Mouse (Mus musculus) telencephalon, adult 2 months (tissue): Measurements from ENCODE around the gene Olfr629.
"Not testable (repeated sequence)": the region's sequence is repeated elsewhere in the genome, so short reads cannot be mapped to it uniquely, and the experiment has no call there.

Experiments used
- DNase-seq: peaks from one replicate; pipeline ENCODE4 v3.0.0-alpha.2; 2011; ENCODE audit warnings: low read depth, low spot score

The Olfr629 gene

DNA sequence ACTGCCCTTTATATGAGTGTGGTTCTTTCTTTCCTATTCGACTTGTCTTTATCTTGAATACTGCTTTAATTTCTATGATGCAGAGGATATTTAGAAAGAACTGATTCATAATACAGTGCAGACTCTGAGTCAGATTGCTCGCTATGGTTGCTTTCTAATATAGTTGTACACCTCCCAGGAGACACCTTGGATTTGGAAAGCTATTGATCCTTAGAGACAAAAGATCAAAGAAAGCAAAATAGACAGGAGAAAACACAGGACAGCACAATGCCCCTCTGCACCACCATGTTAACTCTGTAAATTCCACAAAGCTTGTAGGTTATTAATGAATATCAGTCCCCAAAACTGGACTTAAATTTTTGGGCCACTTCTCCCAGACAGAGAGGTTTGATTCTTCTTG is at the start of gene Olfr629:
Gene Olfr629 (minus strand): TSS at position 101 of the 400 bp plus-strand sequence.
- no peak for DNase-seq

DNA sequence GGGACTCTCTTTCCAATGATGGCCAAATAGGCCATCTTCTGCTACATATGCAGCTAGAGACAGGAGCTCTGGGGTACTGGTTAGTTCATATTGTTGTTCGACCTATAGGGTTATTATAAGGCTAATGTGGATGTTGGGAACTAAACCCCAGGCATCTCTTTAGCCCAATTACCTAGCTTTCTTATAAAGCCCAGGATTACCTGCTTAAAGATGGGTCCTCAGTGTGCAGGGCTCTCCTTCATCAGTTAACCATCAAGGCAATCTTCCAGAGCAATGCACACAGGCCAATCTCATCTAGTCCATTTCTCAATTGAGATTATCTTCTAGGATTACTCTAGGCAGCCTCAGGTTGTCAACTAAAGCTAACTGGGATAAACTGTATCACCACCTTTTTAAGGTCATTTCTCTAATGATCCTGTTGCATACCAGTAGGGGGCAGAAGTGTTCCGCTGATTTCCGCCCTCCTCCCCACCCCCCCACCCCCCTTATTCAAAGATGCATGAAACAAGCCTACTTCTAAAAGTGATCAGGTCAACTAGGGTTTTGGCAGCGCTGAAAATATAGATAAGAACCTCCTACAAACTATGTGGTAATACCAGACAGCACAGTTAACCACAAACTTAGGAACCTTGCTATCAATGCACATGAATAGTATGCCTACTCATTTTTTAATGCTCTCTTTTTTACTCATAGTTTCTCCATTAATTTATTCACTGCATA is 48.1 kb upstream of the Olfr629 start:
- DNase-seq: no peak

DNA sequence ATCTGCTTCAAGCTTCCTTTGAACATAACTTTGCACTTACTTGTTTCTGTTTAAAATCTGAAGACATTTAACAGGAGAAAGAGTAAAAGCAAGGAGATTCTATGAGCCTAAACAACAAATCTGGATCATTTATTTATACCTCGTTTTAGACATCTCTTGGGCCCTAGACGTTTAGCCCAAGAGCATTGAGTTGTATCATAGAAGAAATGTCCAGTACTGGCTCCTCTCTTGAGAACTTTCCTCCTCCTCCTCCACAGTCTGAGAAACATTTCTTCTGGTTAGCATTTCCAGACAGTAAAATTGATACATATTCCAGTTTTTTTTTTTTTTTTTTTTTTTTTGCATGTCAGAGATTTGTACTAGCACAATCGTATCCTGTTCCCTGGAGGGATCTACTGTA is 47.0 kb upstream of the Olfr629 start, which contains the start of gene Olfr67:
Gene Olfr67 (minus strand): TSS at position 101 of the 400 bp plus-strand sequence.
- DNase-seq: no peak

DNA sequence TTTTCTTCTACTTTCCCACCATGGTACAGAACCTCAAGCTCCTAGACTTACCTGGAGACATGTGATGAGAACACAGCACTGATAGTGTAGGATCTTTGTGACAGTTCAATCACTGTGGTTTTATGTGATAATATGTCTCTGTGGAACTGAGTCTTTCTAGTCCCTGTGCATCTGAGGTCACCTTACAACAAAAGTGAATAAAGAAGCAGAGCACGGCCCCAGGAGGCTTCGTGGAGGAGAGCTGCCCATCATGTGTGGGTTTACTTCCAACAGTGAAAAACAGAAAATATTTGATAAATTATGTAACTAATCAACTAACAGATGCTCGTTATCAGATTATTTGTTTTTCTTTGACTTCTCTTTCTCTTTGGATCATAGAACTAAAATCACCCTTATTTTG is 34.9 kb upstream of the Olfr629 start, which contains the start of gene Olfr68:
Gene Olfr68 (minus strand): TSS at position 101 of the 400 bp plus-strand sequence.
- no peak for DNase-seq

DNA sequence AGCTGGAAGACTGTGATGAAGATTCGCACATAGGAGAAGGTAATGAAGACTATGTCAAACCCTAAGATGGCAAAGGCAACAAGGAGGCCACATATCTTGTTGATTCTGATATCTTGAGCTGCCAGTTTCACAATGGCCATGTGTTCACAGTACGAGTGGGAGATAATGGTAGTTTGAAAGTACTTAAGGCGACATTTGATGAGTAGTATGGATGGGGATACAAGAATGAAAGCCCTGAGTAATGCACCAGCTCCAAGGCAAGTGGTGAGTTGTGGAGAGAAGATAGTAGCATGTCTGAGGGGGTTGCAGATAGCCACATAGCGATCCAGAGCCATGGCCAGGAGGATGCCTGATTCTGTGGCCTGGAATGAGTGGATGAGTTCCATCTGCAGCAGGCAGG is 32.9 kb upstream of the Olfr629 start:
- DNase-seq: not testable (repeated sequence)

DNA sequence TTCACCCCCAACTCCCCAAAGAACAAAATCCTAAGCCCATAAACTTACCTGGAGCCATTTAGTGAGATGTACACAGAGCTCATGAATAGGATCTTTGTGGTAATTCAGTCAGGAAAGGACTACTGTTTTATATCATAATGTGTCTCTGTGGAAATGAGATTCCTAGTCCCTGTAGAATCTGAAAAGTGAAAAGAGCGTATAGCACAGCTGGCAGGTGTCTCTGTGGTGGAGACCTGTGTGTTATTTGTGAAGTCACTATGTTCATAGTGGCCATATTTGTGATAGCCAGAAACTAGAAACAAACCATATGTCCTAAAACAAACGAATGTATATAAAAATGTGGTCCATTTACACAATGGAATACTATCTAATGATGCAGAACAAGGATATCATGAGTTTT is 26.8 kb upstream of the Olfr629 start, which contains the start of gene Olfr69:
Gene Olfr69 (minus strand): TSS at position 101 of the 400 bp plus-strand sequence.
- DNase-seq: no peak

DNA sequence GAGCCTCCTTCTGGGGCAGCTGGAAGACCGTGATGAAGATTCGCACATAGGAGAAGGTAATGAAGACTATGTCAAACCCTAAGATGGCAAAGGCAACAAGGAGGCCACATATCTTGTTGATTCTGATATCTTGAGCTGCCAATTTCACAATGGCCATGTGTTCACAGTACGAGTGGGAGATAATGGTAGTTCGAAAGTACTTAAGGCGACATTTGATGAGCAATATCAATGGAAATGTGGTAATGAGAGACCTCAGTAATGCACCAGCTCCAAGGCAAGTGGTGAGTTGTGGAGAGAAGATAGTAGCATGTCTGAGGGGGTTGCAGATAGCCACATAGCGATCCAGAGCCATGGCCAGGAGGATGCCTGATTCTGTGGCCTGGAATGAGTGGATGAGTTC is 22.9 kb upstream of the Olfr629 start:
- not testable (repeated sequence) for DNase-seq

DNA sequence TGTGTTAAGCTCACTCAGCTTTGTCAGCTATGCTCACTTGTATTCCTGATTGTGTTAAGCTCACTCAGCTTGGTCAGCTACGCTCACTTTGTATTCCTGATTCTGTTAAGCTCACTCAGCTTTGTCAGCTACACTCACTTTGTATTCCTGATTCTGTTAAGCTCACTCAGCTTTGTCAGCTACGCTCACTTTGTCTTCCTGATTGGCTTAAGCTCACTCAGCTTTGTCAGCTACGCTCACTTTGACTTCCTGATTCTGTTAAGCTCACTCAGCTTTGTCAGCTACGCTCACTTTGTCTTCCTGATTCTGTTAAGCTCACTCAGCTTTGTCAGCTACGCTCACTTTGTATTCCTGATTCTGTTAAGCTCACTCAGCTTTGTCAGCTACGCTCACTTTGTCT is 17.5 kb upstream of the Olfr629 start:
- not testable (repeated sequence) for DNase-seq

DNA sequence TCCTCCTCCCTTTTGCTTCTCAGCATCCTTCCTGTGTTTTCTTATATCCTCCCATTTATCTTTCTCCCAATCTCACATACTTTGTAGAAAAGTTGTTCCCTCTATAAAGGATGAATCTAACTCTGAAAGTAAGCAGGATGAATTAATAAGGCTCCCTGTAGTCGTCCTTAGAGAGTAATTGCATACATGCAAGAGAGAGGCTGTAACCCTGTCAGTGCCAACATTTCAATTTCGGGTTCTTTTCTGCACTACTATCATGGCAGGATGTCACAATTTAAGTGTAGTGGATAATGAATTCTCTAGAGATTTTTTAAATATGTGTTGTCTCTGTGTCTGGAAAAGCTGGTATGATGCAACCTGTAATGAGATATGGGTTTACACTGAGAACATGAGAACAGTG is 12.5 kb upstream of the Olfr629 start, which contains the start of gene Olfr630:
Gene Olfr630 (minus strand): TSS at position 101 of the 400 bp plus-strand sequence.
- DNase-seq: no peak

DNA sequence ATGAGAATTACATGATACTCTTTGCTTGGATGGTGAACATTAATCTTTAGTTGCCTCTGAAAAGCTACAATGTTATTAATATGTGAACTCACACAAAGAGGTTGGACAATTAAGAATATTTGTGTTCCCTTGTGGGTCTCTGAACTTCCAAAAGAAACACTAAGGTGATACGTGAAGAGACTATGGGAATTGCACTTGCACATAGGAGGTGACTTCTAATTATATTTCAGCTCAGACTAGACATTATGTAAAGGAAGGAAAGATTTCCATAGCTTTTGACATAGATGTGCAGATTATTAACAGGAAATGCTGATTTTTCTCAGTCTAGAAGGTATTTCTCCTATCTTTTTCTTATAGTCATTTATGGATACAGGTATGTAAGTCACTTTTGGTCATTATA is 14.7 kb downstream of the Olfr629 start, which contains the start of gene Olfr628:
Gene Olfr628 (plus strand): TSS at position 301 of the 400 bp plus-strand sequence.
- no peak for DNase-seq

DNA sequence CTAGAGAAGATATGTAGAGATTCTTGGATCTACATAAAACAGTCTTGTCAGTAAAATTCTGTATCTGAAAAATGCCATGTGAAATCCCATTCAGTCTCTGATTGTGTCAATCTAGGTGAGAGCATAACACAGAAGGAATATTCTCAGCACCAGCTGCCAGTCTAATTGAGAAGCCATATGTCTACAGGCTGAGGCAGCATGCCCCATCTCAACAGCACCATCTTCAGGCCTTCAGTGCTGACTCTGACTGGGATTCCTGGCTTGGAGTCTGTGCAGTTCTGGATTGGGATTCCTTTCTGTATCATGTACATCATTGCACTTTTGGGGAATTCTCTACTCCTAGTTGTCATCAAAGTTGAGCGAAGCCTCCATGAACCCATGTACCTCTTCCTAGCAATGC is 28.3 kb downstream of the Olfr629 start:
- not testable (repeated sequence) for DNase-seq

DNA sequence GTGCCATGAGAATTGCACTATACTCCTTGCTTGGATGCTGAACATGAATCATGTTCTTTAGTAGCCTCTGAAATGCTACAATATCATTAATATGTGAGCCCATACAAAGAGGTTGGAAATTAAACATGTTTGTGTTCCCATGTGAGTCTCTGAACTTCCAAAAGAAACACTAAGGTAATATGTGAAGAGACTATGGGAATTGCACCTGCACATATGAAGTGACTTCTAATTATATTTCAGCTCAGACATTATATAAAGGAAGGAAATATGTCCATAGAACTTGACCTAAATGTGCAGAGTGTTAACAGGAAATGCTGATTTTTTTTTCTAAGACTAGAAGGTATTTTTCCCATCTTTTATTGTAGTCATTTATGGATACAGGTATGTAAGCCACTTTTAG is 30.4 kb downstream of the Olfr629 start, which contains the start of gene Olfr243:
Gene Olfr243 (plus strand): TSS at position 301 of the 400 bp plus-strand sequence.
- DNase-seq: no peak

DNA sequence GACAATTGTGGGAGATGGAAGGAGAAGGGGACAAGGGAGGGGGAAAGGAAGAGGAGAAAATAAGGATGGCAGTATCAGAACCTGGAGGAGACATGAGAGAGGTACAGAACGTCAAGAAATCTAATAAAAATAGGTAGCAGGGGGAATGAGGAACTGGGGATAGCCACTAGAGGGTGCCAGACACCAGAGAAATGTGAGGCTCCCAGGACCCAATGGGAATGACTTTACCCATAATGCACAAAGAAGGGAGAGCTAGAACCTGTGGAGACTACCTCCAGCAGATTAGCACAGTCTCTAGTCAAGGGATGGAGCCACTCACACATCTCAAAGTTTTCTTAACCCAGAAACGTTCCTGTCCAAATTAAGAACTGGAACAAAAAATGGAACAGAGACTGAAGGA is 32.7 kb downstream of the Olfr629 start:
- no peak for DNase-seq

DNA sequence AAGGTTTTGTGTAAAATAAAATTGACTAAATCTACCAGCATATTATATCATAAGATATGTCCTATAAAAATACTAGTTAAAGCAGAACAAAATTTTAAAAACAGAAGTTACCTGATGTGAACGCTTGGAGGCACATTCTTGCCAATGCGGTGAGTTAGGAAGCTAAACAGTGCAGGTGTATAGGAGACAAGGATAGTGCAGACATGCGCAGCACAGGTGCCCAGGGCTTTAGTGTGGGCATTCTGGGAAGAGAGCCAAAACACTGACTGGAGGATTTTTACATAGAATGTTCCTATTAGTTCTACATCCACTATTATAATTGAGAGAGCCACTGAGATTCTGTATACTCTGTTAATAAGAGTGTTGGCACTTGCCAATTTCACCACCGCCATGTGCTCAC is 45.3 kb downstream of the Olfr629 start:
- no peak for DNase-seq
